Mouse (Mus musculus): Measurements from ENCODE around the gene Serinc4. TPM values are rescaled to one million over a fixed set of nuclear protein-coding genes. Genes with fewer than 3 reads are reported as not detected.

The Serinc4 gene
- total RNA-seq, 1 experiment = 1.5 TPM

- no peak for DNase-seq (ENCODE audit: low read depth, low spot score)
- no peaks in the 10 kb centered on the region for H3K9me3 ChIP-seq (ENCODE audit: control insufficient read depth, insufficient read depth, low read depth, low read length)
- H3K36me3 ChIP-seq (ENCODE audit: control insufficient read depth, insufficient read depth, low read length, poor library complexity, severe bottlenecking) = peaks cover 5% of the 10 kb centered on the region
- H3K4me3 ChIP-seq (ENCODE audit: insufficient read depth in 1 of 2, low read depth in 1 of 2, low read length in 2 of 2, poor library complexity in 1 of 2, severe bottlenecking in 1 of 2) = no peak overlapping the region
- TF ChIP-seq CHD2 (IDR thresholded peaks at IDR 0.05; ENCODE audit: low read depth, low read length) = no peak
- H3K27ac ChIP-seq (ENCODE audit: insufficient read depth, low read depth, low read length, poor library complexity, severe bottlenecking) = no peak overlapping the region
- H3K4me1 ChIP-seq (ENCODE audit: control insufficient read depth in 2 of 2, insufficient read depth in 2 of 2, low read length in 2 of 2, poor library complexity in 1 of 2) = peaks cover 2% of the 10 kb centered on the region in 2 experiments; a peak in 3 of 4 replicates
- H3K9ac ChIP-seq (ENCODE audit: insufficient read depth, low read depth, low read length, poor library complexity, severe bottlenecking) = no peak overlapping the region
- in situ Hi-C loops (cut with MboI; ENCODE audit: low sequenced_read_pairs in 2 of 2, unreplicated experiment in 2 of 2) = no loop called here
Measured at GRCm38 (mm10) chr2:121446506-121446905, 10.1 kb downstream of the Serinc4 start.

GRCm38 (mm10) chr2:121445117-121445516, 11.5 kb downstream of the Serinc4 start:
- H3K4me3 ChIP-seq (ENCODE audit: insufficient read depth in 1 of 2, low read depth in 1 of 2, low read length in 2 of 2, poor library complexity in 1 of 2, severe bottlenecking in 1 of 2) = no peak overlapping the region
- no peak for DNase-seq (ENCODE audit: low read depth, low spot score)
- H3K9ac ChIP-seq (ENCODE audit: insufficient read depth, low read depth, low read length, poor library complexity, severe bottlenecking) = no peak overlapping the region
- no peak for TF ChIP-seq HCFC1 (IDR thresholded peaks at IDR 0.05; ENCODE audit: borderline replicate concordance, insufficient read depth, low read length)
- no peak for TF ChIP-seq ZC3H11A (IDR thresholded peaks at IDR 0.05; ENCODE audit: borderline replicate concordance, low read depth, low read length)
- no peak for TF ChIP-seq ZNF384 (IDR thresholded peaks at IDR 0.05; ENCODE audit: low read depth, low read length)
- H3K4me1 ChIP-seq (ENCODE audit: control insufficient read depth in 2 of 2, insufficient read depth in 2 of 2, low read length in 2 of 2, poor library complexity in 1 of 2) = 0 out of 4 replicates have a peak, but pooled peaks cover 0 to 2% of the 10 kb centered on the region in 2 experiments
- H3K27ac ChIP-seq (ENCODE audit: insufficient read depth, low read depth, low read length, poor library complexity, severe bottlenecking) = no peak overlapping the region
- H3K9me3 ChIP-seq (ENCODE audit: control insufficient read depth, insufficient read depth, low read depth, low read length) = no peaks in the 10 kb centered on the region
- in situ Hi-C loops (cut with MboI; ENCODE audit: low sequenced_read_pairs in 2 of 2, unreplicated experiment in 2 of 2) = no loop called here
- no peaks in the 10 kb centered on the region for H3K36me3 ChIP-seq (ENCODE audit: control insufficient read depth, insufficient read depth, low read length, poor library complexity, severe bottlenecking)

- DNase-seq (ENCODE audit: low read depth, low spot score) = no peak
- H3K36me3 ChIP-seq (ENCODE audit: control insufficient read depth, insufficient read depth, low read length, poor library complexity, severe bottlenecking) = peaks cover 2% of the 10 kb centered on the region; the same call in 1 of the 2 replicates
- in situ Hi-C loops (cut with MboI; ENCODE audit: low sequenced_read_pairs in 2 of 2, unreplicated experiment in 2 of 2) = no loop called here
- no peak within 1 kb of the TSS for H3K27ac ChIP-seq (ENCODE audit: insufficient read depth, low read depth, low read length, poor library complexity, severe bottlenecking)
- H3K9ac ChIP-seq (ENCODE audit: insufficient read depth, low read depth, low read length, poor library complexity, severe bottlenecking) = no peak within 1 kb of the TSS
- no peak for TF ChIP-seq HCFC1 (IDR thresholded peaks at IDR 0.05; ENCODE audit: borderline replicate concordance, insufficient read depth, low read length)
- TF ChIP-seq ZC3H11A (IDR thresholded peaks at IDR 0.05; ENCODE audit: borderline replicate concordance, low read depth, low read length) = no peak
- no peak for TF ChIP-seq MAFK (IDR thresholded peaks at IDR 0.05; ENCODE audit: insufficient read depth, low read depth, low read length)
- no peak for TF ChIP-seq ZNF384 (IDR thresholded peaks at IDR 0.05; ENCODE audit: low read depth, low read length)
- TF ChIP-seq CHD2 (IDR thresholded peaks at IDR 0.05; ENCODE audit: low read depth, low read length) = no peak
- H3K4me3 ChIP-seq (ENCODE audit: insufficient read depth in 1 of 2, low read depth in 1 of 2, low read length in 2 of 2, poor library complexity in 1 of 2, severe bottlenecking in 1 of 2) = peak within 1 kb of the TSS in 1 of 2 experiments; percentile 99; a peak in 2 of 4 replicates
- no peaks in the 10 kb centered on the region for H3K9me3 ChIP-seq (ENCODE audit: control insufficient read depth, insufficient read depth, low read depth, low read length)
- H3K4me1 ChIP-seq (ENCODE audit: control insufficient read depth in 2 of 2, insufficient read depth in 2 of 2, low read length in 2 of 2, poor library complexity in 1 of 2) = 0 out of 4 replicates have a peak, but pooled peaks cover 0 to 2% of the 10 kb centered on the region in 2 experiments
Measured at GRCm38 (mm10) chr2:121444178-121444577, 12.4 kb downstream of the Serinc4 start, which contains the start of gene Ell3. Gene Ell3, minus strand, starts transcription at chr2:121444278.

- in situ Hi-C loops (cut with MboI; ENCODE audit: low sequenced_read_pairs in 2 of 2, unreplicated experiment in 2 of 2) = no loop called here
- Histone ChIP-seq H3K9me3 (ENCODE audit: control insufficient read depth, insufficient read depth, low read depth, low read length) (no peaks in the 10 kb centered on the region), H3K27ac (ENCODE audit: insufficient read depth, low read depth, low read length, poor library complexity, severe bottlenecking) (no peak overlapping the region), H3K36me3 (ENCODE audit: control insufficient read depth, insufficient read depth, low read length, poor library complexity, severe bottlenecking) (peaks cover 7% of the 10 kb centered on the region), H3K9ac (ENCODE audit: insufficient read depth, low read depth, low read length, poor library complexity, severe bottlenecking) (peak overlapping the region; percentile 52), H3K4me1 (ENCODE audit: control insufficient read depth in 2 of 2, insufficient read depth in 2 of 2, low read length in 2 of 2, poor library complexity in 1 of 2) (0 out of 4 replicates have a peak, but pooled peaks cover 0 to 2% of the 10 kb centered on the region in 2 experiments), H3K4me3 (ENCODE audit: insufficient read depth in 1 of 2, low read depth in 1 of 2, low read length in 2 of 2, poor library complexity in 1 of 2, severe bottlenecking in 1 of 2) (peak overlapping the region; percentile 16 to 99; a peak in 3 of 4 replicates)
- DNase-seq (ENCODE audit: low read depth, low spot score) = no peak
- TF ChIP-seq ZC3H11A (IDR thresholded peaks at IDR 0.05; ENCODE audit: borderline replicate concordance, low read depth, low read length) = no peak
- TF ChIP-seq CHD2 (IDR thresholded peaks at IDR 0.05; ENCODE audit: low read depth, low read length) = no peak
- no peak for TF ChIP-seq ZNF384 (IDR thresholded peaks at IDR 0.05; ENCODE audit: low read depth, low read length)
- no peak for TF ChIP-seq HCFC1 (IDR thresholded peaks at IDR 0.05; ENCODE audit: borderline replicate concordance, insufficient read depth, low read length)
Measured at GRCm38 (mm10) chr2:121443068-121443349, 13.6 kb downstream of the Serinc4 start.

All from ES-E14 (cell line).